Mouse (Mus musculus) neural tube, embryonic 13.5 days (tissue): ENCODE measurements around the gene Nnmt. TPM values are rescaled to one million over a fixed set of nuclear protein-coding genes. Genes with fewer than 3 reads are reported as not detected.

Experiments
- ATAC-seq: fragments of 200-750 bp; cut with Nextera tagmentation; 2 replicates; pipeline ENCODE4 v1.8.0; 2017; ENCODE audit warnings: low read depth, mild to moderate bottlenecking, moderate TSS enrichment, moderate library complexity
- H3K27ac ChIP-seq: fragments of 300-500 bp; sonication (generic); replicated peaks from 2 replicates; pipeline ENCODE4 v1.5.1; 2015; ENCODE audit warnings: moderate library complexity, mild to moderate bottlenecking, inconsistent platforms
- H3K27me3 ChIP-seq: fragments of 300-500 bp; sonication (generic); 2 replicates; pipeline ENCODE4 v1.6.1; 2015; ENCODE audit warnings: mild to moderate bottlenecking, inconsistent platforms
- H3K36me3 ChIP-seq: fragments of 300-500 bp; sonication (generic); 2 replicates; pipeline ENCODE4 v1.6.1; 2015; ENCODE audit warnings: mild to moderate bottlenecking, inconsistent platforms
- H3K4me1 ChIP-seq: fragments of 300-500 bp; sonication (generic); replicated peaks from 2 replicates; pipeline ENCODE4 v1.6.1; 2015; ENCODE audit warnings: inconsistent platforms
- H3K4me2 ChIP-seq: fragments of 300-500 bp; sonication (generic); 2 replicates; pipeline ENCODE4 v1.6.1; 2015; ENCODE audit warnings: inconsistent platforms, mild to moderate bottlenecking, moderate library complexity
- H3K4me3 ChIP-seq: fragments of 300-500 bp; sonication (generic); 2 replicates; pipeline ENCODE4 v1.5.1; 2015; ENCODE audit warnings: mild to moderate bottlenecking, inconsistent platforms
- H3K9ac ChIP-seq: fragments of 300-500 bp; sonication (generic); 2 replicates; pipeline ENCODE4 v1.6.1; 2015; ENCODE audit warnings: moderate library complexity, mild to moderate bottlenecking, inconsistent platforms
- H3K9me3 ChIP-seq: fragments of 300-500 bp; sonication (generic); 2 replicates; pipeline ENCODE4 v1.6.1; 2016; ENCODE audit warnings: inconsistent platforms
- WGBS: fragments of 180-500 bp; shearing (Covaris S2); methylation state at CpG from one replicate; pipeline ENCODE4 v1.1.7; 2015; 5-methylcytosine and 5-hydroxymethylcytosine counted together
- polyA plus RNA-seq: library from polyadenylated mRNA; unstranded; fragments of >200 nt; fragmentation: Nextera tagmentation; extraction: Ambion mirVana; gene quantifications from 2 replicates; pipeline ENCODE4 v1.2.1, GENCODE M21; 2015

Gene Nnmt
- polyA plus RNA-seq, 1 experiment from 2014 or later = 0.75 TPM

DNA sequence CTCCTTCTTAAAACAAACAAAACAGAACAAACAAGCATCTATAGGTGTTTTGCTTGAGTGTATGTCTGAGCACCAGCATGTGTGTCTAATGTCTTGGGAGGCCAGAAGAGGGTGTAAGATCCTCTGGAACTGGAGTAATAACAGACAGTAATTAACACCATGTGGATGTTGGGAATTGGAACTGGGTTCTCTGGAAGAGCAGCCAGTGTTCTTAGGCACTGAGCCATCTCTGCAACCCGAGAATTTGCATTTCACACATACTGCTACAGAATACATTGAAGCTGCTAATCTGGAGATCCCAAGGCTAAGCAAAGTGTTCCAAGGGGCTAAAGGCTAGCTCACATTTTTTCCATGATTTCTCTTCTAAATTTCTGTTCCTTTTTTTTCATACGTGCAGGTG, 4.9 kb downstream of the Nnmt start:
- Histone ChIP-seq H3K36me3 (no peaks in the 10 kb centered on the region), H3K27me3 (no peaks in the 10 kb centered on the region), H3K9me3 (no peaks in the 10 kb centered on the region), H3K27ac (no peak overlapping the region), H3K9ac (no peak overlapping the region), H3K4me3 (no peak overlapping the region), H3K4me2 (no peak overlapping the region), H3K4me1 (0 out of 2 replicates have a peak, but pooled peaks cover 6% of the 10 kb centered on the region)
- no peak for ATAC-seq
- WGBS = 79% methylated on average over 2 of the region's 2 CpGs

DNA sequence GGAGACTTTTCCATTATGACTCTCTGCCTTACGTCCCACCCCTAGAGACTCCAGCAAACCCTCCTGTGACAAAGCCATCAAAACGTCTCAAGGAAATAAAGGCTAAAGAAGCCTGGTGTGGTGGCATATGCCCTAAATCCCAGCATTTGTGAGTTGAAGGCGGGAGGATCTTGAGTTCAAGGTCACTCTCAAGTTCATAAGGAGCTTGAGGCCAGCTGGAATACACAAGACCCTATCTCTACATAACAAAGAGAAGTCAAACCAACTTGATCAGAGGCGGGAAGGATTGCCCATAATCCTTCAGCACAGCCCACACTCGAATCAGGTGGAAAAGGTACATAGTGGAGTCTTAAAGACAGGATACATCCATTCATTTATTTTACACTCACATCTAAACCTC, 7.5 kb downstream of the Nnmt start:
- no peak for ATAC-seq
- no peaks in the 10 kb centered on the region for H3K36me3 ChIP-seq
- no peak overlapping the region for H3K4me2 ChIP-seq
- H3K4me1 ChIP-seq = 0 out of 2 replicates have a peak, but pooled peaks cover 6% of the 10 kb centered on the region
- 76% methylated on average over 5 of the region's 5 CpGs for WGBS
- no peak overlapping the region for H3K4me3 ChIP-seq
- H3K27ac ChIP-seq = no peak overlapping the region
- H3K9ac ChIP-seq = no peak overlapping the region
- H3K27me3 ChIP-seq = no peaks in the 10 kb centered on the region
- no peaks in the 10 kb centered on the region for H3K9me3 ChIP-seq

DNA sequence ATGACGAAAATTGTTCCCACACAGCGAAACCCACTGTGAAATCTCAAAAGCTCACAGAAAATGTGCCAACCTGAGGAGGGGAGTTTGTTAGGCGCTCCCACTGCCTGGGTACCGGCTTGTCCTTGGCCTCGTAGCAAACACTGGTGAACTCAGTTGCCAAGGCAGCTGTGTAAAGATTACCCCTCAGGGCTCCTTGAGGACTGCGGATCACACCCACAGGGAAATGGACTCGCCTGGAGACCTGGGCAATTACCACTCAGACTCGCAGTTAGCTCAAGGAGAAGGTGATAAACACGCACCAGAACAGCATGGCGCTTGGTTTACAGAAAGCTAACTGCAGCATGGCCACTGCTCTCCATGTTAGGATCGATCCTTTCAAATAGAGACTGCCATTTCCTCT, 8.0 kb downstream of the Nnmt start:
- Histone ChIP-seq H3K9me3 (no peaks in the 10 kb centered on the region), H3K27ac (no peak overlapping the region), H3K4me2 (no peak overlapping the region), H3K9ac (no peak overlapping the region), H3K4me1 (0 out of 2 replicates have a peak, but pooled peaks cover 6% of the 10 kb centered on the region), H3K36me3 (no peaks in the 10 kb centered on the region), H3K27me3 (no peaks in the 10 kb centered on the region), H3K4me3 (no peak overlapping the region)
- 59% methylated on average over 11 of the region's 11 CpGs for WGBS
- ATAC-seq = no peak

DNA sequence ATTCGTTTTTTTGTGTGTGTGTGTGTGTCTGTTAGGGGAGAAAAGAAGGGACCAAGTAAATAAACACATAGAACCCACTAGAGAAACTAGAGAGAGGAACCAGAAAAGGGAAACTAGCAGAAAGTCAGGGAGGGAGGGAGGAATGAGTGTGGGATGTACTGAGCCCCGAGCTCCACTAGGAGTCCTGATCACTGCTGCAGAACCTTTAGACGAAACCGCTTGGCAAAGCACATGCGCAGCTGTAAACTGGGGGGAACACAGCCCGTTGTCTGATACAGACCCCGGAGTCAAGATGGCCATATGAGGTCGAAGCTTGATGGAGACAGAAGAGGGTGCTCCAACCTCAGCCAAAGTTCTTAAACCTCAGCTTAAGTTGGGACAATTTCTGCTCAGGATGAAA, 11.0 kb downstream of the Nnmt start:
- Histone ChIP-seq H3K36me3 (no peaks in the 10 kb centered on the region), H3K9me3 (no peaks in the 10 kb centered on the region), H3K4me3 (no peak overlapping the region), H3K4me2 (no peak overlapping the region), H3K9ac (no peak overlapping the region), H3K4me1 (0 out of 2 replicates have a peak, but pooled peaks cover 6% of the 10 kb centered on the region), H3K27ac (no peak overlapping the region), H3K27me3 (no peaks in the 10 kb centered on the region)
- WGBS = 65% methylated on average over 8 of the region's 8 CpGs
- ATAC-seq = no peak

DNA sequence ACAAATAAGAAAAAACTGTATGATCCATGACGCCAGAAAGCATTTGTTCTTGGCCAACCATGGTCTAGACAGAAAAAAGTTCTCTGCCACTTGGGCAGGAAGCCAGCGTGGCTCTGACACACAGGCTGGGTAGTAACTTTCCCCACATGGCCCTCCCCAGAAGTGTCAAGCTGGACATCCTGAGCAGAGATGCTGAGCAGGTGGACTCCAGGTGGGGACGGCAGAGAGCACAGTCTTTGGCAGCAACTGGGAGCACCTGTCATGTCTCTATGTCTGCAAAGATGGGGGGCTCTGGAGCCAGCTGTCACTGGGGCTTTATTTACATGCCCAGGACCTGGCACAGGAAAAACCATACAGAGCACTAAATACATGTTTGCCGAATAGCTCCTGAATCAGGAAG, 14.3 kb downstream of the Nnmt start:
- ATAC-seq = no peak
- no peak overlapping the region for H3K4me3 ChIP-seq
- H3K9ac ChIP-seq = no peak overlapping the region
- H3K36me3 ChIP-seq = no peaks in the 10 kb centered on the region
- no peak overlapping the region for H3K27ac ChIP-seq
- no peaks in the 10 kb centered on the region for H3K4me1 ChIP-seq
- WGBS = 93% methylated on average over 4 of the region's 4 CpGs
- no peaks in the 10 kb centered on the region for H3K9me3 ChIP-seq
- no peak overlapping the region for H3K4me2 ChIP-seq
- no peaks in the 10 kb centered on the region for H3K27me3 ChIP-seq

DNA sequence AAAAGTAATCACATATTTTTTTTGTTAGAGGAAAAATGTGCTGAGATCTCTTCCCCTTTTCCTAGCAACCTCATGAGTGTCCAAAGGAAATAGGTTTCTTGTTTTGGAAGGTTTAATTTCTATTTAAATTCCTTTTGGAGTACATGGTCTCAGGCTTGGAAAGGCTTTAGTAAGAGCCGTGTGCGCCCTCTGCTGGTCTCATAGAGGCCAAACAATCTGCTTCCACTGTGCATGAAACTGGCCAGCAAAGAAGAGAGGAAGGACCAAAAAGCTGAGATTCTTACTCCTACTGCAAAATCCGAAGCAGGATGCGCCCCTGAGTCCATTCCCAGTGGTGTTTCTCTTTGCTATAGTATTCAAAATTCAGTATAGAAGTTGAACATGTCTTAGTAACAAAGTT, 18.6 kb downstream of the Nnmt start:
- H3K9ac ChIP-seq = no peak overlapping the region
- 10% methylated on average over 4 of the region's 4 CpGs for WGBS
- no peaks in the 10 kb centered on the region for H3K9me3 ChIP-seq
- no peak overlapping the region for H3K4me2 ChIP-seq
- H3K4me1 ChIP-seq = no peaks in the 10 kb centered on the region
- no peak overlapping the region for H3K4me3 ChIP-seq
- H3K27me3 ChIP-seq = no peaks in the 10 kb centered on the region
- no peaks in the 10 kb centered on the region for H3K36me3 ChIP-seq
- no peak for ATAC-seq
- no peak overlapping the region for H3K27ac ChIP-seq

DNA sequence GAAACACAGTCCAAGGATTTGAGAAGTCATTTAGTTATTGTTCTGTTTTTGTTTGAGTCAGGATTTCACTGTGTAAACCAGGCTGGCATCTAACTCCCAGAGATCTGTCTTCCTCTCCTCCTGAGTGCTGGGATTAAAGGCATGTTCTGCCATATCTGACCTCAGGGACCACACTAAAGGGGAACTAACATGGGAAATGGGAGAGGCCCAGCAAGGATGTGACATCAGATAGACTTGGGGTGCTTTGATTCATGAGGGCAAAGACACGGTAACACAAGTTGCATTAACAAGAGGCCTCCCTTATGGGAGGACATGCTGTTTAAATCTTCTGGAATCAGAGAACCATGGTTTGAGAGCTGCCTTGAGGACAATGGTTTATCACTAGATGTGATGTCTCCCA, 24.1 kb downstream of the Nnmt start:
- ATAC-seq = no peak
- Histone ChIP-seq H3K4me2 (no peak overlapping the region), H3K27ac (no peak overlapping the region), H3K9ac (no peak overlapping the region), H3K4me3 (no peak overlapping the region), H3K9me3 (no peaks in the 10 kb centered on the region), H3K36me3 (no peaks in the 10 kb centered on the region), H3K4me1 (no peaks in the 10 kb centered on the region), H3K27me3 (no peaks in the 10 kb centered on the region)
- WGBS = 91% methylated on average over 1 of the region's 1 CpGs

DNA sequence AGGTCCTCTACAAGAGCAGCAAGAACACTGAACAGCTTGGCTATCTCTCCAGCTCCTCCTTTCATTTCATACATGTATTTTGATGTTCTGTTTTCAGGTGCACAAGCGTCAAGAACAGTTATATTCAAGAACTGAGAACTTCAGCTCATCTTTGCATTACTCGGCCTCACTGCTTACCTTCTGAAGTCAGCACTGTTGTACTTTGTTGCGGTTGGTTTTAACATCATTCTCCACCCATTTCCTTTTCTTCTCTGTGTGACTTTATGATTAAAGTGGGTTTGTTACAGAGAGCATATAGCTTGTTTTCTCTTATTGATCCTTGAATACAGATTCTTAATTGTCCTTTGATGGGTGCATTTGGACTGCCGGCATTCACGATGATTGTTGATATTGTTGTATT, 42.6 kb downstream of the Nnmt start:
- H3K36me3 ChIP-seq = no peaks in the 10 kb centered on the region
- no peak overlapping the region for H3K4me3 ChIP-seq
- H3K4me2 ChIP-seq = no peak overlapping the region
- H3K9ac ChIP-seq = no peak overlapping the region
- ATAC-seq = no peak
- H3K27me3 ChIP-seq = no peaks in the 10 kb centered on the region
- no peaks in the 10 kb centered on the region for H3K9me3 ChIP-seq
- WGBS = 89% methylated on average over 5 of the region's 5 CpGs
- no peak overlapping the region for H3K27ac ChIP-seq
- H3K4me1 ChIP-seq = no peaks in the 10 kb centered on the region

DNA sequence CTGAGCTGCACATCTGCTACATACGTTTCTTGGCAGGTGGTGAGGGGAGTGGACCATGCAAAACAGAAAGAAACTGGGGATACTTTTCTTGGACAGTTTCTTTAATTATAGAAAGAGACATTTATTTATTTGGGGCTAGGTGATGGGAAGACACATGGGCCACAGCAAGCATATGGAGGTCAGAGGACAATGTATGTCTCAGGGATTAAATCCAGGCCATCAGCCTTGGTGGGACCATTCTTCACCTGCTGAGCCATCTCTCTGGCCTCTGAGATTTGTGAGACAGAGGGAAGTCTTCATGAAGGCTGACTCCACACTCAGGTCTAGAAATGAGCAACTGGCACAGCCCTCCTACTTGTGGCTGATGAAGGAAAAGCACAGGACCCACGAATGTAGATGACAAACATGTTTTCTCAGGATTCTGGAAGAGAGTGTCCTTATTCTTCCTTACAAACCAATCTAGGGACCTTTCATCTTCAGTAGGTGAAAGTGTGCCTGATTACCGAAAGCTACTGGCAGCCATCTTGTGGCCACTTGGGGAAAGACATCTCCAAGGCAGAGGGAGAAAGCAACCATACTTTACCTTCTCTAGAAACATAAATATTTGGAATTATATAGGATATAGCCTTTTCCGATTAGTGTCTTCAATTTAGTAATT, 45.3 kb downstream of the Nnmt start:
- no peaks in the 10 kb centered on the region for H3K27me3 ChIP-seq
- H3K36me3 ChIP-seq = no peaks in the 10 kb centered on the region
- no peaks in the 10 kb centered on the region for H3K9me3 ChIP-seq
- no peak overlapping the region for H3K27ac ChIP-seq
- no peaks in the 10 kb centered on the region for H3K4me1 ChIP-seq
- H3K4me2 ChIP-seq = no peak overlapping the region
- no peak for ATAC-seq
- H3K9ac ChIP-seq = 0 out of 2 replicates have a peak overlapping the region, but pooled peaks have one; percentile 34
- H3K4me3 ChIP-seq = no peak overlapping the region
- WGBS = 25% methylated on average over 4 of the region's 4 CpGs

DNA sequence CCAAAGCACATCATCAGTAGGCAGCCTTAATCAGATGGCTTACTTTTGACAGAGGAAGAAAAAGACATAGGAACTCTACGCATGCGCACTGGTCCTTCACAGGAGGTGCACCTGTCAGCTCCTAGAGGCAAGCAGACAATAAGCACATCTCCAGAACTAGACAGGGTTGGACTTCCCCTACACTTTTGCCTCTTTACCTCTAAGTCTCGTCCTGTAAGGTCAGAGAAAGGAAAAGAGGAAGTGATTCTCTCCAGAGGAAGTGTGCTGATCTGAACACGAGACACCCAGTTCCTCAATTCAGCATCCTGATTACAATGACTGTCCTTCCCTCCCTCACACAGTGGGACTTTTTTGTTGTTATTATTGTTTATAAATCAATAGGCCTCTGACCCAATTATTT, 46.3 kb downstream of the Nnmt start:
- 83% methylated on average over 4 of the region's 4 CpGs for WGBS
- Histone ChIP-seq H3K27me3 (no peaks in the 10 kb centered on the region), H3K36me3 (no peaks in the 10 kb centered on the region), H3K4me1 (no peaks in the 10 kb centered on the region), H3K4me3 (no peak overlapping the region), H3K9me3 (no peaks in the 10 kb centered on the region), H3K4me2 (no peak overlapping the region), H3K9ac (no peak overlapping the region), H3K27ac (no peak overlapping the region)
- ATAC-seq = no peak

DNA sequence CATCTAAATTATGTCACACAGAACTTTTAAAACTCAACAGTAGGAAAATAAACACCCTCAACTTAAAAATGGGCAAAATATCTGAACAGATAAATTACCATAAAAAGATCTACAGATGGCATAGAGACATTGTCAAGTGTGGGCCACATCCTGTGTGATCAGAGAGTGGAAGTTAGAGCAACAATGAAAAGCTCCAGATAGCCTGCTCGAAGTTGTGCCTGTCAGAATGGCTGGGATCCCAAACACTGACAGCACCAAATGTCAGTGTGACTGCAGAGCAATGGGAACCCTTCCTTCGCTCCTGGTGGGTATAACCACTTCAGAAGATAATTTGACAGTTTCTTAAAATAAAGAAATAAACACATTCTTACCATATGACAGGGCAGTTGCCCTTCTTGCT, 55.9 kb downstream of the Nnmt start:
- no peak overlapping the region for H3K27ac ChIP-seq
- H3K9ac ChIP-seq = no peak overlapping the region
- no peak overlapping the region for H3K4me2 ChIP-seq
- no peak for ATAC-seq
- H3K36me3 ChIP-seq = no peaks in the 10 kb centered on the region
- no peaks in the 10 kb centered on the region for H3K27me3 ChIP-seq
- no peaks in the 10 kb centered on the region for H3K9me3 ChIP-seq
- H3K4me1 ChIP-seq = no peaks in the 10 kb centered on the region
- no peak overlapping the region for H3K4me3 ChIP-seq
- 86% methylated on average over 2 of the region's 2 CpGs for WGBS

DNA sequence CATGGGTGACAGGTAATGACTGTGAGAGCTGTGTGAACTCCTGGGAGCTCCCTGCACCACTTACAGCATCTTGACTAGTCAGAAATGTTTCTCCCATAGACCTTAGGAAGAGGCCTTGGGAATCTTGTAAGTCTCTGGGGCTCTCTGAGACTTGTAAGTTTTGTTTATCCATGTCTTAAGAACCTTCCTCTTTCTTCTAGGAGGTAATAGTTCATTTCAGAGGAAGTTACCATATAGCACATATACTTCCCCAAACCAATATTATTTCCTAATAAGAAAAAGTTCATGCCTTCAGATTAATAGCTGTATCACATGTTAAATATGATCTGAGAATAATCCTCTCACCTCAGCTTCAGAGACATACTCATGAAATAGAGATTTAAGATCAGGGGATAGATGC, 57.7 kb downstream of the Nnmt start:
- Histone ChIP-seq H3K9ac (no peak overlapping the region), H3K27ac (no peak overlapping the region), H3K4me1 (no peaks in the 10 kb centered on the region), H3K9me3 (no peaks in the 10 kb centered on the region), H3K4me2 (no peak overlapping the region), H3K27me3 (no peaks in the 10 kb centered on the region), H3K4me3 (no peak overlapping the region), H3K36me3 (no peaks in the 10 kb centered on the region)
- ATAC-seq = no peak
